Comparison of ENCODE assay signal across 8 mouse cellular contexts in genomic region chr12:79880751-79881261, GRCm38 (mm10).
DNase-seq lines count a peak whose midpoint lies in the region; ATAC-seq and TF ChIP-seq lines count a peak whose summit lies in the region.
"Had no signal": no experiment of that assay in that cellular context is flagged by ENCODE, and none has a peak within 500 bp of the region (broad histone marks: within the 10 kb centered on the region; RNA-seq: fewer than 3 reads in every experiment).

No protein-coding gene starts in this region.

- H3K9me3 ChIP-seq in heart, embryonic 15.5 days (replicated peaks), result no peaks in the 10 kb centered on the region
- H3K9me3 ChIP-seq in limb, embryonic 15.5 days, result no peaks in the 10 kb centered on the region
- H3K9me3 ChIP-seq: liver, embryonic 13.5 days had no signal

- no peak for TF ChIP-seq CTCF in testis, adult 2 months (IDR thresholded peaks at IDR 0.05; ENCODE audit: control insufficient read depth, insufficient read depth, insufficient replicate concordance, low read depth, low read length)
- TF ChIP-seq CTCF in cerebellum, adult 2 months (IDR thresholded peaks at IDR 0.05; ENCODE audit: borderline replicate concordance, insufficient read depth, low read depth, low read length), result no peak

- 44% methylated on average over 18 of the region's 18 CpGs for WGBS in heart, embryonic 15.5 days
- WGBS in limb, embryonic 15.5 days, result 31% methylated on average over 18 of the region's 18 CpGs
- 62% methylated on average over 18 of the region's 18 CpGs for WGBS in cerebellum, adult 2 months

- no peak for DNase-seq in testis, postnatal 14 days (ENCODE audit: low spot score)
- DNase-seq in testis, postnatal 10 days (ENCODE audit: low spot score), result peak; percentile 75
- DNase-seq in cerebellum, adult 2 months, result no peak
- DNase-seq: liver, embryonic 13.5 days had no signal

- no peak for TF ChIP-seq POLR2A in testis, adult 2 months (IDR thresholded peaks at IDR 0.05; ENCODE audit: control insufficient read depth, low read depth, low read length)
- no peak for TF ChIP-seq POLR2A in cerebellum, adult 2 months (IDR thresholded peaks at IDR 0.05; ENCODE audit: borderline replicate concordance, insufficient read depth, low read length)

- H3K9ac ChIP-seq in heart, embryonic 15.5 days, result no peak overlapping the region
- no peak overlapping the region for H3K9ac ChIP-seq in limb, embryonic 15.5 days
- H3K9ac ChIP-seq: liver, embryonic 13.5 days had no signal

- no peak overlapping the region for H3K4me2 ChIP-seq in heart, embryonic 15.5 days
- no peak overlapping the region for H3K4me2 ChIP-seq in limb, embryonic 15.5 days
- H3K4me2 ChIP-seq: liver, embryonic 13.5 days had no signal

- no peak for ATAC-seq in heart, embryonic 15.5 days (replicated peaks; ENCODE audit: insufficient number of reproducible peaks, insufficient read depth, low FRiP score, low read depth)
- no peak for ATAC-seq in limb, embryonic 15.5 days (ENCODE audit: insufficient number of reproducible peaks, low FRiP score, low TSS enrichment, low read depth)
- no peak for ATAC-seq in megakaryocyte, adult 5-6 weeks (ENCODE audit: poor library complexity, severe bottlenecking)

- peak overlapping the region; percentile 3 for H3K27ac ChIP-seq in testis, adult 2 months (ENCODE audit: control insufficient read depth, insufficient read depth, low read depth, low read length)
- H3K27ac ChIP-seq in heart, embryonic 15.5 days, result peak overlapping the region; percentile 22
- H3K27ac ChIP-seq in limb, embryonic 15.5 days, result peak overlapping the region; percentile 83
- no peak overlapping the region for H3K27ac ChIP-seq in cerebellum, adult 2 months (ENCODE audit: insufficient read depth, low read length)
- H3K27ac ChIP-seq: liver, embryonic 13.5 days had no signal

- no peaks in the 10 kb centered on the region for H3K27me3 ChIP-seq in testis, adult 2 months (ENCODE audit: control insufficient read depth, insufficient read depth, low read length)
- no peaks in the 10 kb centered on the region for H3K27me3 ChIP-seq in heart, embryonic 15.5 days
- H3K27me3 ChIP-seq in limb, embryonic 15.5 days, result no peaks in the 10 kb centered on the region
- H3K27me3 ChIP-seq in cerebellum, adult 2 months (ENCODE audit: control insufficient read depth, insufficient read depth, low read length), result no peaks in the 10 kb centered on the region
- H3K27me3 ChIP-seq: liver, embryonic 13.5 days had no signal

- no peaks in the 10 kb centered on the region for H3K36me3 ChIP-seq in testis, adult 2 months (ENCODE audit: control insufficient read depth, insufficient read depth, low read length)
- H3K36me3 ChIP-seq in heart, embryonic 15.5 days, result no peaks in the 10 kb centered on the region
- no peaks in the 10 kb centered on the region for H3K36me3 ChIP-seq in limb, embryonic 15.5 days
- H3K36me3 ChIP-seq: liver, embryonic 13.5 days had no signal

- H3K4me3 ChIP-seq in testis, adult 2 months (ENCODE audit: control insufficient read depth, low read depth, low read length), result no peak overlapping the region
- H3K4me3 ChIP-seq in heart, embryonic 15.5 days, result no peak overlapping the region
- H3K4me3 ChIP-seq in limb, embryonic 15.5 days, result no peak overlapping the region
- no peak overlapping the region for H3K4me3 ChIP-seq in cerebellum, adult 2 months (replicated peaks; ENCODE audit: insufficient read depth, low read depth, low read length)
- H3K4me3 ChIP-seq: liver, embryonic 13.5 days had no signal

- no peaks in the 10 kb centered on the region; the same call in 1 of the 2 replicates for H3K4me1 ChIP-seq in testis, adult 2 months (ENCODE audit: control insufficient read depth, insufficient read depth, low read length)
- peaks cover 34% of the 10 kb centered on the region for H3K4me1 ChIP-seq in heart, embryonic 15.5 days (replicated peaks)
- H3K4me1 ChIP-seq in limb, embryonic 15.5 days, result peaks cover 38% of the 10 kb centered on the region
- no peaks in the 10 kb centered on the region for H3K4me1 ChIP-seq in cerebellum, adult 2 months (ENCODE audit: control insufficient read depth, insufficient read depth, low read length)
- H3K4me1 ChIP-seq: liver, embryonic 13.5 days had no signal
